Mouse (Mus musculus) erythroblast, embryonic 14.5 days (primary cell): ENCODE data around the gene Rab22a.

ENCODE experiments used
- GATA1 ChIP-seq: IDR thresholded peaks from 2 replicates; pipeline ENCODE4 v1.6.1; 2012; ENCODE audit warnings: low read length, inconsistent platforms, mixed read lengths
- TAL1 ChIP-seq: IDR thresholded peaks from 3 replicates; pipeline ENCODE4 v1.6.1; 2012; ENCODE audit warnings: low read length, inconsistent platforms, mixed read lengths

DNA sequence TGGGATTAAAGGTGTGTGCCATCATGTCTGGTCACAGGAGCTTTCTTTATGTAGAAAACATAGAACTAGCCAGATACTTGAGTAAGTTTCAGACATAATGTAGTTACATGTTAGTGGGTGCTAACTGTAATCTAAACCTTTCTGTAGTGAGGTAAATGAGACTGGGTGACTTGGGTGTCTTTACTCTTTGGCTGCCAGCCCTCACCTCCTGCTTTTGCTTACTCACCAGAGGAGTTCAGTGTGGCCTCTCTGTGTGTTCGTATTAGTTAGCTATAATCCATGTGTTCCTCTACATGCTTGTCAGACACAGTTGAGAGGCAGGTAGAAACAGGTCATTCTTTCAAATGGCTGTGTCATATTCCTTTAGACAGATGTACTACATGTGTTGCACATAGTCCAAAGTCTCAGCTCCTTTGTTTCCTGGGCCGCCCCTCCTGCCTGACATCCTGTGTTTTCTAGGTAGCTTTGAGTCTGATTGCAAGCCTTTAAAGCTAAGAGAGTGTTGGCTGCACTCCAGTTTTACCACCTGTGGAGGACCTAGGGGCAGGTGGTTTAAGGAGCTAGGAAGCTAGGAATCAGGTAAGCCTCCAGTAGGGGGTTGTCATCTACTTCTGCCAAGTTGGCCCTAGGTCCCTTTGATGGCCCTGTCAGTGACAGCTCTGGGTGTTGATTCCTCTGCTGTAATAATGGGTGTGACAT is 89.5 kb downstream of the Rab22a start:
- TF ChIP-seq TAL1 = no peak
- TF ChIP-seq GATA1 = no peak
